Mouse (Mus musculus): ENCODE measurements around the gene Sdf2l1.

The Sdf2l1 gene

GRCm38 (mm10) chr16:17124119-17124870 is 7.9 kb downstream of the Sdf2l1 start:
- DNase-seq (ENCODE audit: low spot score) = no peak

- no peak for DNase-seq (ENCODE audit: low spot score)
Observed at GRCm38 (mm10) chr16:17121569-17121968, 10.6 kb downstream of the Sdf2l1 start.

- no peak for DNase-seq (ENCODE audit: low spot score)
Observed at GRCm38 (mm10) chr16:17117309-17117799, 14.8 kb downstream of the Sdf2l1 start.

- no peak for DNase-seq (ENCODE audit: low spot score)
Observed at GRCm38 (mm10) chr16:17110771-17111743, 21.1 kb downstream of the Sdf2l1 start, which contains the start of gene Ppil2. Gene Ppil2 (minus strand): TSS chr16:17111257.

DNA sequence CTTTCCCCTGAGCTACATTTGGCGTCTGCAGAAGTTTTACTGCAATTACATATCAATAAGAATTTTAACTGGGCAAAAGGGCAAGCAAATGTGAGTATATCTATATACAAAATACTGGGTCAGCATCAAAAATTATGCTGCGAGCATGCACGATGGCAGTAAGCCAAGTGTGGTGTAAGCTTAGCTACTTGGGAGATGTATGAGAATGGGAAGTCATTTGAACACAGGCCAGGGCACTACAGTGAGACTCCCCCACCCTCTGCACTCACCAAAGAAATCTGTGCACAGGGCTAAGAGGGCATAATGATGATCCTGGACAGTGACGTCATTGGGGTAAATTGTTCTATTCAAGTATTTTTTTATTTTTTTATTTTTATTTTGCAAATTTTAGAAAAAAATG is 27.6 kb downstream of the Sdf2l1 start:
- no peak for DNase-seq (ENCODE audit: low spot score)

GRCm38 (mm10) chr16:17102630-17103220 is 29.5 kb downstream of the Sdf2l1 start:
- no peak for DNase-seq (ENCODE audit: low spot score)

- no peak for DNase-seq (ENCODE audit: low spot score)
Observed at GRCm38 (mm10) chr16:17096938-17097337, 35.2 kb downstream of the Sdf2l1 start.

DNA sequence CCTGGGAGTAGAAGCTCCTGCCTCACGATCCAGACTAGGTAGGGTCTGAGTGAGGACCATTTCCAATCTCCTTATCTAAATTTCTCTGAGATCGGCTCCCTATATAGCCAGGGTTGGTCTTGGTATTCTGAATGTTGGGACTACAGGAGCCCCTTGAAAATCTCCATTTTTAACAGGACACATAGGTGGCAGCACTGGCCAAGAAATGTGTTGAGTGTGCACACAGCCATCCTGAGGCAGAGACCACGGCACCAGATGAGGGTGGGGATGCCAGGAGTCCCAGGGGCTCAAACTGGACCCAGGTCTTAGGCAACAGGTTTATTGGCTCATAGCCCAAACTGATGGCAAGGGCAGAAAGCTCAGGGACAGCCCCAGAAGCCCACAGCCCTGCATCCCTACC is 43.8 kb downstream of the Sdf2l1 start:
- DNase-seq (ENCODE audit: low spot score) = no peak

- DNase-seq (ENCODE audit: low spot score) = no peak
Observed at GRCm38 (mm10) chr16:17086669-17087193, 45.5 kb downstream of the Sdf2l1 start.

GRCm38 (mm10) chr16:17086241-17086640 is 45.9 kb downstream of the Sdf2l1 start:
- no peak for DNase-seq (ENCODE audit: low spot score)

GRCm38 (mm10) chr16:17085636-17086035 is 46.5 kb downstream of the Sdf2l1 start:
- DNase-seq (ENCODE audit: low spot score) = no peak

DNA sequence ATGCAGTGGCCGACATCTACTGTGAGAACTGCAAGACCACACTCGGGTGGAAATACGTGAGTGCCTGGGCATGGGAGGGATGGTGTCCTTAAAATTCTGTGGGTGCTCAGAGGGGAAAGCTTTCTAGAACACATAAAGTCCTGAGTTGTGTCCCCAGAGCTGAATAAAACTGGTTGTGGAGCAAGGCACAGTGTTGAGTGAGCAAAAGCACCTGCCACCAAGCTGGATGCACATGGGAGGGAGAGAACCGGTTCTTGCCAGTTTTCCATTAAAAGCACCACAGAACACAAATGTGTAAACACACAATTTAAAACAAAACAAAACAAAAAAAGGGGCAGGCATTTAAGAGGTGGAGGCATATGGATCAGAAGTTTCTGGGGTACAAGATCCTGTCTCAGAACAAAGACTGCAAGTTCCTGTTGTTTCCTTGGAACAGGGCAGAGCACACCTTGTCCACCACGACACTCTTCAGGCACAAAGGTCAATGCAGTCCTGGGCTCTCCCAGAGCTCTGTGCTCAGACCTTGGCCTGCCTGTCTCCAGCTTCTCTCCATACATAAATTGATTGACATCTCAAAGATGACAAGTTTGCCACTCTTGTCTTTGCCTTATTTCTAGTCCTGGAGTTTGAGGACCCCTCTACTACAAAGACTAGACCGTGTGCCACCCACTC is 49.9 kb downstream of the Sdf2l1 start:
- DNase-seq (ENCODE audit: low spot score) = no peak
